Mouse (Mus musculus) megakaryocyte, embryonic 14.5 days (primary cell): Measurements from ENCODE around the gene Hoxb4. TPM values are rescaled to one million over a fixed set of nuclear protein-coding genes. Genes with fewer than 3 reads are reported as not detected.

Source experiments
- H3K27me3 ChIP-seq: replicated peaks from 2 replicates; pipeline ENCODE3; 2012; ENCODE audit warnings: inconsistent platforms
- H3K36me3 ChIP-seq: replicated peaks from 2 replicates; pipeline ENCODE3; 2012; ENCODE audit warnings: low read length, inconsistent platforms, mixed read lengths
- H3K4me1 ChIP-seq: 2 replicates; pipeline ENCODE4 v1.6.1; 2012; ENCODE audit warnings: inconsistent platforms
- H3K4me3 ChIP-seq: replicated peaks from 2 replicates; pipeline ENCODE3; 2012; ENCODE audit warnings: moderate library complexity, mild to moderate bottlenecking, inconsistent platforms
- H3K9me3 ChIP-seq: 2 replicates; pipeline ENCODE4 v1.6.1; 2012; ENCODE audit warnings: inconsistent platforms
- FLI1 ChIP-seq: IDR thresholded peaks from 2 replicates; pipeline ENCODE4 v1.6.1; 2012; ENCODE audit warnings: low read length, inconsistent platforms, mixed read lengths
- GATA1 ChIP-seq: IDR thresholded peaks from 3 replicates; pipeline ENCODE4 v1.6.1; 2012; ENCODE audit warnings: mixed read lengths, low read length, inconsistent platforms, borderline replicate concordance
- polyA plus RNA-seq: library from polyadenylated mRNA; stranded (reverse); fragments of >175 nt; gene quantifications from 2 replicates; pipeline ENCODE4 v1.2.3, GENCODE M21; 2012; ENCODE audit warnings: low replicate concordance; ENCODE audit not compliant: insufficient read depth

Gene Hoxb4
- polyA plus RNA-seq, 1 experiment: 4.5 TPM

DNA sequence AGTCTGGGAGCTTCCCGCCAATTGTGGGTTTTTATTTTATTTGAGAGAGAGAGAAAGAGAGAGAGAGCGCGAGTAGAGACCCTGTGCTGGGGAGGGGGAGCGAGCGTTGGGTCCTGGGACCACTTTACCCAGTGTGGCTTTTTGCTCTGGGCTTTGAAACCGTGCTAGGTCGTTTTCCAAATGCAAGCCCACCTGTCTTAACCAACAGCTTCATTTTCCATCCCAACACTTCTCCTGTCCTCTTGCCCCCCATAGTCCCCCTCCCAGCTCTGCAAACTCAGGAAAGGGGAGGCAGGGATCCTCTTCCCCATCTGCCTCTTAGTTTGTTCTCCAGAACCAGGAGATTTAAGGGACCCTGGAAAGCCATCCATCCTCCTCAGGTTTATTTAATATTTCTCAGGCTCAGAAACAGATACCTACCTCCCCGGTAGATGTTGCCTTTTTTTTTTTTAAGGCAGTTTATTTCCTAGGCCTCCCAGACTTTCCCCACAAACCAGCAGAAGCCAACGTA, 36.8 kb downstream of the Hoxb4 start:
- Histone ChIP-seq H3K4me1 (peaks cover 10% of the 10 kb centered on the region), H3K9me3 (no peaks in the 10 kb centered on the region), H3K4me3 (no peak overlapping the region), H3K36me3 (no peaks in the 10 kb centered on the region), H3K27me3 (peaks cover 79% of the 10 kb centered on the region)
- TF ChIP-seq GATA1 (no peak), FLI1 (no peak)

DNA sequence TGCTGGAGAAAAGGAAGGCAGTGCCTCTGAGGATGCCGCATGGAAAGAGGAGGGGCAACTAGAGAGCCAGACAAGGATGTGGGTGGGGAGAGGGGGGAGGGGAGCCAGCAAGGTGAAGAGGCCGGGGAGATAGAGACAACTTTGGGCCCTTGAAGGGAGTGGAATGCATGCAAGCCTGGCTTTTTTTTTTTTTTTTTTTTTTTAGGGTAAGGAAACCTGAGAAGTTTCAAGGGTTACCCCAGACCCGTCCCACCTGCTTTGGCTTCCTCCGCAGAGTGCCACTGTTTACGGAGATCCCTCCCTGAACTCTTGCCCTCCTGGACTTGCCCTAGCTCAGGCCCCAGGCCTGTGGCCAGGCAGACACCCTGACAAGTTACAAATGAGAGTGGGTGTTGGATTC, 45.7 kb downstream of the Hoxb4 start:
- Histone ChIP-seq H3K4me3 (no peak overlapping the region), H3K9me3 (no peaks in the 10 kb centered on the region), H3K27me3 (peaks cover 75% of the 10 kb centered on the region), H3K4me1 (peaks cover 5% of the 10 kb centered on the region; the same call in 1 of the 2 replicates), H3K36me3 (no peaks in the 10 kb centered on the region)
- no peak for TF ChIP-seq FLI1
- TF ChIP-seq GATA1: no peak

DNA sequence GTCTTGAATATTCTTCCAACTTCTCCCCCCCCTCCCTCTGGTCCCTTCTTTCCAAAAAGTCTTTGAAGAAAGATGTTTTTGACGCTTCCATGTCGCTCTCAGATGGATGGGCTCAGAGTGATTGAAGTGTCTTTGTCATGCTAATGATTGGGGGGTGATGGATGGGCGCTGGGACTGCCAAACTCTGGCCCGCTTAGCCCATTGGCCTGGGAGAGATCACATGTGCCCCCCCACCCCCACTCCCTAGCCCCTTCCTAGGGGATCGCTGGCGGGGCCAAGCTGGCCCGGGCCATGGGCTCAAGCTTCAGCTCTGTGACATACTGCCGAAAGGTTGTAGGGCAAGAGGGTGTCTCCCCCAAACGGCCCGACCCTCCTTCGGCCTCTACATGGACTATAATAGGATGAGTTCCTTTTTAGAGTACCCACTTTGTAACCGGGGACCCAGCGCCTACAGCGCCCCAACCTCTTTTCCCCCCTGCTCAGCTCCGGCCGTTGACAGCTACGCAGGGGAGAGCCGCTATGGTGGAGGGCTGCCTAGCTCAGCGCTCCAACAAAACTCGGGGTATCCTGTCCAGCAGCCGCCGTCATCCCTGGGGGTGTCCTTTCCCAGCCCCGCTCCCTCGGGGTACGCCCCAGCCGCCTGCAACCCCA, 47.5 kb downstream of the Hoxb4 start, which contains the start of gene Hoxb1:
Gene Hoxb1 (plus strand): TSS at position 312 of the 651 bp plus-strand sequence.
- TF ChIP-seq FLI1 (no peak), GATA1 (no peak)

DNA sequence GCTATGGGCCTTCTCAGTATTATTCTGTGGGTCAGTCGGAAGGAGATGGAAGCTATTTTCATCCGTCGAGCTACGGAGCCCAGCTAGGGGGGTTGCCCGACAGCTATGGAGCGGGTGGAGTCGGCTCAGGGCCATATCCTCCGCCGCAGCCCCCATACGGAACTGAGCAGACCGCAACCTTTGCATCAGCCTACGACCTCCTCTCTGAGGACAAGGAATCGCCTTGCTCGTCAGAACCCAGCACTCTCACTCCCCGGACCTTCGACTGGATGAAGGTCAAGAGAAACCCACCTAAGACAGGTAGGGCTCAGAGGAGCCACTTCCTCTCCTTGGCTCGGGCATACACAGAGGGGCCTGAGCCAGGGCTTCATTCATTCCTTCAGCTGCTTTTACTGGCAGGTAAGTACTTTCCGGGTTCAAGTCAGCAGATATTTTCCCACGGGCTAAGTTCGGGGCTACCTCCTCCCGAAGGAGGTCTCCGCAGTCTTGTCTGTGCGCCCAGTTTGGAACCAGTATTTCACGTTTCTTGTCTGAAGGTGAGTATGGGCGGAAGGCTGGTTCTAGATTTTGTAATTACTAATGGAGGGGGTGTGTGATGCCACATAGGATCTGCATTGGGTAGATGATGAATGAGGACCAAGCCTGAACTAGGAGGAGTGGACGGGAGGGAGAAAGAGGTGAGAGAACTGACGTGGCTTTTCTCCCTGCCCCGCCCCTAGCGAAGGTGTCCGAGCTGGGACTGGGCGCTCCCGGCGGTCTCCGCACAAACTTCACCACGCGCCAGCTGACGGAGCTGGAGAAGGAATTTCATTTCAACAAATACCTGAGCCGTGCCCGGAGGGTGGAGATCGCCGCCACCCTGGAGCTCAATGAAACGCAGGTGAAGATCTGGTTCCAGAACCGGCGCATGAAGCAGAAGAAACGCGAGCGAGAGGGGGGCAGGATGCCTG, 48.3 kb downstream of the Hoxb4 start:
- Histone ChIP-seq H3K36me3 (no peaks in the 10 kb centered on the region), H3K4me1 (peaks cover 5% of the 10 kb centered on the region; the same call in 1 of the 2 replicates), H3K27me3 (peaks cover 85% of the 10 kb centered on the region), H3K4me3 (no peak overlapping the region), H3K9me3 (no peaks in the 10 kb centered on the region)
- TF ChIP-seq GATA1: no peak
- TF ChIP-seq FLI1: no peak

More for the DNA sequence above, 47.5 kb downstream of the Hoxb4 start, which contains the start of gene Hoxb1:
- Histone ChIP-seq H3K9me3 (no peaks in the 10 kb centered on the region), H3K36me3 (no peaks in the 10 kb centered on the region), H3K4me1 (peaks cover 5% of the 10 kb centered on the region; the same call in 1 of the 2 replicates), H3K4me3 (no peak within 1 kb of the TSS), H3K27me3 (peaks cover 82% of the 10 kb centered on the region)

DNA sequence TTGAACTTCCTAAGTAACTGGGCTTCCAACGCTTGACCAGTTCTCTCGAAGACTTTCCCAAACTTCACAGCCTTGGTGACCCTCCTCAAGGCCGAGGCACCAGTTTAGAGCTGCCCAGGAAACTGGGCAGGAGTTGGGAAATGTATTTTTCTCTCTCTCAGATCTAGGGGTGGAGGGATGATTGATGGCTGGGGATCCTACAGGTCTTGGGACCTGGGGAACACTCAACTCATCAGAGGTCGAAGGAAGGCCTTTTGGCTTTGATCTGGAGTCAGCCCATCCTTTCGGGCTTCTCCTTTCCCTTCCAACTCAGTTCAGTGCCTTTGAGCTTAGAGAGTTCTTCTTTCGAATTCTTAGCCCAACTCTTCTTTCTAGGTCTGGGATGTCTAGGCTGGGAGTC, 49.1 kb downstream of the Hoxb4 start:
- Histone ChIP-seq H3K4me3 (no peak overlapping the region), H3K36me3 (no peaks in the 10 kb centered on the region), H3K9me3 (no peaks in the 10 kb centered on the region), H3K4me1 (peaks cover 5% of the 10 kb centered on the region; the same call in 1 of the 2 replicates), H3K27me3 (peaks cover 82% of the 10 kb centered on the region)
- TF ChIP-seq GATA1: no peak
- TF ChIP-seq FLI1: no peak

DNA sequence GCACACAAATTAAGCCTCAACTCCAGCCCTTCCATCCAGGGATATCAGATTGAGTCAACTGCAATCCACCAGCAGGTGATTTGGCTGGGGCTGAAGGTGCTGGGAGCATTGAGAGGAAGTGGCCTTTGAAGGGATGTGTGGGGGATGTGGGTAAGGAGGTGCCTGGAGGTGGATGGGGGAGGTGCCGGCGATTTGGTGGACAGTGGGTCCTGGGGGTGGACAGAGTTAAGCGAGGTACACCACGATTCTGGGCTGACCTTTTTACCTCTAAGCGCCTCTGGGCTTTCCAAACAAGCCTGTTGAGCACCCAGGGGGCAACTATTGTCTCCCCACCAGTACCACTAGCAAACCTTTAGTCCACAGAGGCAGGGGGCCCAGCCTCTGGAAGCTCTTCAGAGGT, 50.6 kb downstream of the Hoxb4 start:
- Histone ChIP-seq H3K4me1 (peaks cover 5% of the 10 kb centered on the region; the same call in 1 of the 2 replicates), H3K27me3 (peaks cover 85% of the 10 kb centered on the region), H3K36me3 (no peaks in the 10 kb centered on the region), H3K4me3 (no peak overlapping the region), H3K9me3 (no peaks in the 10 kb centered on the region)
- TF ChIP-seq GATA1 (no peak), FLI1 (no peak)

DNA sequence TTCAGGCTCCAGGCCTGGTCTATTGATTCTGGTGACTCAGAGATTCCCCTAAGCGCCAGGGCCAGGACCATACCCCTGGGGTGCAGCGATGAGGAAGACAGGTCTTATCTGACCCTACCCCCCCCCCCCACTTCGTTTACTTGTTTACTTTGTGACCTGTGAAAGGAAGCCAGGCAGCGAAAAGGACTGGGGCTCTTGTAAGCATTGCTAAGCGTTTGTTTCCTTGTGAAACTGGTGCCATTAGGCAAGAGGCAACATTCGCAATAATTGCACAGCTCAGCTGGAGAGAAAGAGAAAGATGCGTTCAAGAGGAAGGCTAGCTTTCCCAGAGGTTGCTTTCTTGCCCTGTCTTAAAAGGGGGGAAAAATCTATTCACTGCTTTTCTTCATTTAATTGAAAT, 51.1 kb downstream of the Hoxb4 start:
- Histone ChIP-seq H3K9me3 (no peaks in the 10 kb centered on the region), H3K4me3 (no peak overlapping the region), H3K4me1 (peaks cover 5% of the 10 kb centered on the region; the same call in 1 of the 2 replicates), H3K27me3 (peaks cover 84% of the 10 kb centered on the region), H3K36me3 (no peaks in the 10 kb centered on the region)
- TF ChIP-seq FLI1 (no peak), GATA1 (no peak)

Other genes with a start within 250 kb of the Hoxb4 start
- gene Atp5g1, start 242.6 kb upstream of the Hoxb4 start, polyA plus RNA-seq: 305 and 325 TPM in 2 replicates
- not detected in 2 replicates for gene Calcoco2, start 206.3 kb upstream of the Hoxb4 start, polyA plus RNA-seq
- gene Ttll6, start 184.5 kb upstream of the Hoxb4 start, polyA plus RNA-seq: not detected in 2 replicates
- not detected in 2 replicates for gene Hoxb13, start 124.0 kb upstream of the Hoxb4 start, polyA plus RNA-seq
- 0.09 TPM in 1 of 2 replicates, not detected in the other for gene Hoxb9, start 46.8 kb upstream of the Hoxb4 start, polyA plus RNA-seq
- gene Hoxb8, start 36.4 kb upstream of the Hoxb4 start, polyA plus RNA-seq: not detected in 2 replicates
- gene Hoxb7, start 31.6 kb upstream of the Hoxb4 start, polyA plus RNA-seq: not detected in 2 replicates
- not detected in 2 replicates for gene Hoxb6, start 25.8 kb upstream of the Hoxb4 start, polyA plus RNA-seq
- gene Hoxb5, start 14.9 kb upstream of the Hoxb4 start, polyA plus RNA-seq: not detected in 2 replicates
- 0.21 and 1.2 TPM in 2 replicates for gene Hoxb3, start 5.1 kb downstream of the Hoxb4 start, polyA plus RNA-seq
- gene Hoxb2, start 32.3 kb downstream of the Hoxb4 start, polyA plus RNA-seq: not detected in 2 replicates
- 0.12 TPM in 1 of 2 replicates, not detected in the other for gene Hoxb1, start 47.5 kb downstream of the Hoxb4 start, polyA plus RNA-seq
- not detected in 2 replicates for gene Skap1, start 146.3 kb downstream of the Hoxb4 start, polyA plus RNA-seq